Mouse (Mus musculus): Measurements from ENCODE around the gene Acr. TPM values are rescaled to one million over a fixed set of nuclear protein-coding genes. Genes with fewer than 3 reads are reported as not detected.
A peak's percentile ranks its signal among the peaks of the same experiment; 100 is the strongest.

Acr gene
- total RNA-seq (2021) = under 1 TPM; 0.54 TPM
- long read RNA-seq, experiment 1 = 0 reads
- long read RNA-seq, experiment 2 = 0 reads

GRCm38 (mm10) chr15:89568114-89568513 is at the start of gene Acr:
Gene Acr, plus strand, starts transcription at chr15:89568326.
- DNase-seq = no peak

DNA sequence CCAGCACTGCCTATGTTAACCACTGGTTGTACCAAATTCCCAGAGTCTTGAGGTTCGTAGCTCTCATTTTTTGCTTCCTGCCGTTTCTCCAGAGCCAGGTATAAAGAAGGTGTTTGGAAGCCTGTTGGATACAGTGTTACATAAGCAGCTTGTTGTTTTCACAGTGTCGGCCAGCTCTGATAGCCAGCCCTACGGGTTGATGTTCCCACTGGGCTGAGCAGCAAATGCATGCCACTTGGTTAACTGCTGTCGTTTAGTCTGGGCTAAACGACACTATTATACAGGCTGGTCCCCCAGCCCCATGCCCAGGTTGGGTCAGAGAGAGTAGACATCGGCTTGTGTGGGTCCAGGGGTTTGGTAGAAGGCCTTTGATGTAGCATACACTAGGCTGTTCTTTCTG is 46.2 kb upstream of the Acr start:
- no peak for DNase-seq

DNA sequence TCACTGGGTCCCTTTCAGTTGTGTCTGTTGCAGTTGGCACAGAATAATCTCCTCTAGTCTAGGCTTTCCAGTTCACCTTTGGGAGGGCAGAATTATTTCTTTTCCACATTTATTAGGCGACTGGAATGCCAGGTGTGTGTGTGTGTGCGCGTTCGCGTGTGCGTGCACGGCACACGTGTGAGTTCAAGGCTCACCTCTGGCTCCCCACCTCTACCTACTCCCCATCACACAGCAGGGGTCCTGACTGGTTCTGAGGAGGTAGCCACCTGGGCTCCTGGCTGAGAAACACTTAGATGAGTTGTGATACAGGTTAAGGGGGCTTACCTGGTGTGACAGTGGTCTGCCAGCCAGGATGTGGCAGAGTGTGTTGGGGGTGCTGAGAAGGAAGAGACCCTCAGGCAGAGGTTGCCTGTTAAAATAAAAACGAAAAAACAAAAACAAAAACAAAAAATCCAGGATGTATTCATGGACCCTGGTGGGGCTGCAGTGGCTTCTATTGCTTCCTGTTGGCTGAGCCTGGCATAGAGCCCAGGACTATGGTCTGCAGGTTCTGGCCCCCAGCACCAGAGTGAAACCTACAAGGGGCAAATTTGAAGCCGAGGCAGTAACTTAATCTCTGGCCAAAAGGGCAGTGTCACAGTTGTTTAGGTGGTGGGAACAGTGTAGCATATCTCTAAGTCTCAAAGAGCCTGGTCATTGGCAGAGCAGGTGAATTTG is 45.4 kb upstream of the Acr start:
- DNase-seq = no peak

DNA sequence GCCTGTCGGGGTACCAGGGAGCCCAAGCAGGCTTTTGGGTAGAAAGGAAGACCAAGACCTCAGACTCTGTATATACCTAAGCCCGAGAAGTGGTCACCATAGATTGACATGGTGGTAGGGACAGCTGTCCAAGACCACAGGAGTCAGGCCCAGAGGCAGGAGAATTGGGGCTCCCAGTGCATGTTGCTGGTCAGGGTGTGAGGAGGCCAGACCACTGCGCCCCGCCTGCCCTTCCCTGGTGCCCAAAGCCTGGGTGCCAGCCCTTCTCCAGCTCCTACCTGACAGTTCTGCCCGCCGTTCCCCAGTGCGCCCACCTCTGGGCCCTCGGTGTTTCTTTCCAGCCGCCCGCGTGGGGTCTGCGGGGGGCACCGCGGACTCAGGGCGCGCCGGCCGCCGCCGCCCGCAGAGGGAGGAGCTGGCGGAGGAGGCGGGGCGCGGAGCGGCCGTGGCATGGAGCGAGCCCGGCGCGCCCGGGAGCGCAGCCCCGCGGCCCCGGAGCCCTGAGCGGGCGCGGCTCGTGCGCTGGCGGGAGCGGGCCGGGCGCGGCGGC is 44.8 kb upstream of the Acr start:
- peak; percentile 32 for DNase-seq

DNA sequence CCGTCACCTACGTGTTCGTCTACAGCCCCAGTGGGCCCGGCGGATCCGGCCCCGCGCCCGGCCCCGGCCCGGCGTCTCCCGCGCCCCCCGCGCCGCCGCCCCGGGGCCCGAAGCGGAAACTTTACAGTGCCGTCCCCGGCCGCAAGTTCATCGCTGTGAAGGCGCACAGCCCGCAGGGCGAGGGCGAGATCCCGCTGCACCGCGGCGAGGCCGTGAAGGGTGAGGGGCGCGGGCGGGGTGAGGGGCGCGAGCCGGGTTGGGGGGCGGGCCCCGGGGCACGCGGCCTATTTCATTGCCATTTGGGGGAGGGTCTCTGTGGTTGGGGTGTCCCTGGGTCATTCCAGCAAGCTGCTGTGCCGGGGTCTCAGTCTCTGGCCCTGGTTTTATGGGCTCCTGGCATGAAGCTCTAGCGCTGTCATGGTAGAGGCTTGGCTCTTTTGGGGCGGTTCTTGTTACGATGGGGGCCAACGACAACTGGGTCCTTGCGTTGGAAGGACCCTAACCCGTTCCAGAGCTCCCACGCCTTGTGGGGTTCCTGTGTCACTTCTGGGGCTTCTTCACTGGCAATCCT is 44.0 kb upstream of the Acr start:
- DNase-seq = no peak

DNA sequence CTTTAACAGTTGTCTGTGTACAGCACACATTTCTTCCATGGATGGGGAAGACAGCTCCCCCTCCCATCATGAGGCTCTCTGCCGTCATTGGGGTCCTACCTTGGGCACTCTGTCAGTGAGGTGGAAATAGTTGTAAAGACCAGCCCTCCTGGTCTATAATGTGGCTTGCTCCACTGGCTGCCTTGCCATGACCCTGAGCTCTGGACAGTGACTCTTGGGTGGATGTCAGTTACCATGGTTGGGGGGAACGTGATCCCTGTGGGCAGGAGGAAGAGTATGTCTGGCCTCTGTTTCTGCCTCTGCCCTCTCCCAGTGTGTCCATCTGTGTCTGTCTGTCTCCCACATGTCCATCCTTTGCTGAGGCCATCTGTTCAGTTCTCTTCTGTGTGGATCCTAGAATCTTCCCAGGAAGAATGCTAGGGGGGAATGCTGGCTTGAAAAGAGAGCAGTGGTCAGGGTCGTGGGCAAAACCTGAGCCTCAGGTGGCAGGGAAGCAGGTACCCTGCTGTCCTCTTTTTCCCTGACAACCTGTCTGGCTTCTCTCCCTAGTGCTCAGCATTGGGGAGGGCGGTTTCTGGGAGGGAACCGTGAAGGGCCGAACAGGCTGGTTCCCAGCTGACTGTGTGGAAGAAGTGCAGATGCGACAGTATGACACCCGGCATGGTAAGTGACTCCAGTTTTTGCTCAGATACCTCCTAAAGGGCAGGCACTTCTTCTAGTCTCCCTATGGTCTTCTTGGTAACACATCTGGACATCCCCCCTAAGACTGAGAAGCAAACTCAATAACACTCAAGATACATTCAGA is 43.3 kb upstream of the Acr start:
- no peak for DNase-seq

DNA sequence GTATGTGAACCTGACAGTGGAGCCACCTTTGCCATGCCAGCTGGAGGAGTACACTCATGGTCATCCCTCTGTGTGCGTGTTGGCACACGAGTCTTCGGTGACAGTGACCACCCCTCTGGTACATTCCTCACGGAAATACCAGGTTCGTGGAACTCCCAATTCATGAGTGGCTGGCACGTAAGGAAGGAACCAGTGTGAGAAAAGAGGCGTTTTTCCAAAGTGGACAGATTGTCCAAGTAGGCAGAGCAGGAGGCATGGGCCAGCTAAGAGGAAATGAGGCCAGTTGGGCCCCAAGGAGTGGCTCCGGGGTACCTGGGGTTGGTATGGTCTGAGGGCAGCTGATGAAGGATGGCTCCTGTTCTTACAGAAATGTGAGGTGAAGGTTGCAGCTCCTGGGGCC is 42.7 kb upstream of the Acr start:
- DNase-seq = no peak

GRCm38 (mm10) chr15:89525896-89526295 is 42.2 kb upstream of the Acr start:
- DNase-seq = no peak

- no peak for DNase-seq
These were observed 41.3 kb upstream of the Acr start for GRCm38 (mm10) chr15:89526776-89527325.

DNA sequence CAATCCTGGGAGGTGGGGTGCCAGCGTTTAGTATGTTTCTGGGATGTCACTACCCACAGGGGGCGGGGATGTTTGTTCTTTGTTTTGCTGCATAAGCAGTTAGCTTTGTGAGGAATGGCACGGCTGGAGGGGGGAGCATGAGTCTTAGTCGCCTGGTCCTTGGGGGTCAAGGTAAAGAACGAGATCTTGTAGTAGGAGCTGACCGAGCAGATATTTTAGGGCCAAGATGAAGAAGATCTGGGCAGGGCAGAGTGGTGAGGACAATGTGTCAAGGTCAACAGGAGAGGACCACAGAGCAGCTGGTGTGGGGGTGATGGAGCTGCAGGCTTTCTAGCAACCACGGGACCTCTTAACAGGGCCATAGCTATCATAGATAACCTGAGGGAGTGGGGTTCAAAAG is 40.7 kb upstream of the Acr start:
- DNase-seq = no peak

DNA sequence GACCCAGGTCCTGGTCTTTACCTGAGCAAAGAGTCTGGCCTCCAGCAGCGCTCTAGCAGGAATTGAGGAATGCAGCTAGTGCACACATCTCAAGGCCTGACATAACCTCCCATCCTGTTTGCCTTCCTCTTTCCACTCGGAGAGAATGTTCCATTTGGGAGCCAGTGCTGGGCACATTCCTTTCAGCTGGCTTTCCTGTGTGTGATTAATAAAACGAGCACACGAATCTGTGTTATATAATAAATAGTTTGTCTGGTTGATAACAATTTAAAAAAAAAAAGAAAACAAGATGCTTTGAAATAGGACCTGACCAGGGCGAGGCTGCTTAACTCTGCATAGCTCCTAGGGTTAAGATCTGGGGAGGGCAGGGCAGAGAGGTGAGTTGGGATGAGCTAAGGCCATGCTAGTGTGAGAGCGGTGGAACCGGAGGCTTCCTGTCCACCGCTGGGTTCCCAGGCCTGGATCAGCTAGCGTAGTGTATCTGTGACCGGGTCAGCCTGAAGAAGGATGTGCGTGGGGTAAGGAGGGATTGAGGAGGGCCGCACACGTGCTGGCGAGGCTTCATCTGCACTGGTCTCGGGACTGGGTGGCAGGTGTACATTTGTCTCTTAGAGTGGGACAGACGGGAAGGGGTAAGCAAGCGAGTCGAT is 39.8 kb upstream of the Acr start:
- DNase-seq = no peak

GRCm38 (mm10) chr15:89528923-89529322 is 39.2 kb upstream of the Acr start:
- DNase-seq = no peak

GRCm38 (mm10) chr15:89530336-89530735 is 37.8 kb upstream of the Acr start:
- DNase-seq = peak; percentile 73

DNA sequence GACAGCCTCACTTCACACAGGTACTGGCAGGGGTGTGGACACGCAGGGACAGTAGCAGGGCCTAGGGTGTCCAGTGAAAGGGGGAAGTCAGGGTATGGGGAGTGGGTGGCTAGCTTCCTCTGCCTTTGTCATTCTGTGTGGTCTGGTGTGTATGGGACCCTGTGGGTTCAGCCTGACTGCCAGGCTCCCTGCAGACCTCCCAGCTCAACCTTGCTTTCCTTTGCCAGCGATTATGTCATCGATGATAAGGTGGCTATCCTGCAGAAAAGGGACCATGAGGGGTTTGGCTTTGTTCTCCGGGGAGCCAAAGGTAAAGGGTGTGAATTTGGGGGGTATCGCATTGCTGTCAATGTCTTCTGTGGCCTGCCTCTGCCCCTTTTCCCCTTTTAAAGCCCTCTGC is 36.7 kb upstream of the Acr start:
- DNase-seq = no peak

DNA sequence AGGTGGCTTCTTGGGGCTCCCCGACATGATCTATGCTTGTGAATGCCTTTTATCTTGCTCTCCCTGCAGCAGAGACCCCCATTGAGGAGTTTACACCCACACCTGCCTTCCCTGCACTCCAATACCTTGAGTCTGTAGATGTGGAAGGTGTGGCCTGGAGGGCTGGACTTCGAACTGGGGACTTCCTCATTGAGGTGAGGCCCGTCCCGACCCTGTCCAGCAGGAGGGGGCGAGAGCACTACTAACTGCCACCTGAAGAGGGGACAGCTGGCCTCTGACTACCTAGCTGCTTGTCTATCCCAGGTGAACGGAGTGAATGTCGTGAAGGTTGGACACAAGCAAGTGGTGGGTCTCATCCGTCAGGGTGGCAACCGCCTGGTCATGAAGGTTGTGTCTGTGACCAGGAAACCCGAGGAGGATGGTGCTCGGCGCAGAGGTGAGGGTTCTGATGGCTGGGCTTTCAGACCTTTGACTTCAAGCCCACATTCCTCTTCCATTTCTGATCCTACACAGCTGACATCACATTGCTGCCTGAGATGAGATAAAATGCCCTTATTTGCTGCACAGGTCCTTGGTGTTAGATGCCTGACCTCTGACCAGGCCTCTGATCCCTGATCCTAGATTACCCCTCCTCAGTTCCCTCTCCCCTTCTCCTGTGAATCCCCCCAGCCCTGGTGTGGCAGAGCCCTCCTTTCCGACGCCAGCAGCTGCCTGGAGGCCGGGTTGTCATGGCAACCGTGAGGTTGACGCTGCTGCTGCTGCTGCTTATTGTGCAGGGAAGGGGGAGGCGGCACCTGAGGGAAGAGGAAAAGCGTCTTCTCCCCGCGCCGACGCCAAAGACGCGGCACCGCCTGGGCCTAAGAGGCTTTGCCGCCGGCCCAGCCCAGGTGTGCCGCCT is 35.9 kb upstream of the Acr start:
- no peak for DNase-seq

- DNase-seq = no peak
These were observed 34.9 kb upstream of the Acr start for GRCm38 (mm10) chr15:89532924-89533842.

DNA sequence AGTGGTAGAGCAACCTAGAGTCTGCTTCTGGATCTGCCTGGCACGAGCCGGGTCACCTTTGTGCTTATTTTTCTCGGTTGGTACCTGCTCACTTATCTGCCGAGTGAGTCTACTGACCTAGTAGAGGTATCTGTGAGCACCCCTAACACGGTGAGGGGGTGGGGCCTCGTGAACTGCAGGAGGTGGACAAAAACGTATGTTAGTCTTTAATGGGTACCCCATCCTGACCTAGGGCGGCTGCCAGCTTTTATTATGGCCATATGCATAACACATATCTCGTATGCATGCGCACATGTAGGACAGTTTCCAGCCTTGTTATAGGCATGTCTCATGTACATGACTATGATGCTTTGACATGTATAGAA is 34.3 kb upstream of the Acr start:
- DNase-seq = no peak

DNA sequence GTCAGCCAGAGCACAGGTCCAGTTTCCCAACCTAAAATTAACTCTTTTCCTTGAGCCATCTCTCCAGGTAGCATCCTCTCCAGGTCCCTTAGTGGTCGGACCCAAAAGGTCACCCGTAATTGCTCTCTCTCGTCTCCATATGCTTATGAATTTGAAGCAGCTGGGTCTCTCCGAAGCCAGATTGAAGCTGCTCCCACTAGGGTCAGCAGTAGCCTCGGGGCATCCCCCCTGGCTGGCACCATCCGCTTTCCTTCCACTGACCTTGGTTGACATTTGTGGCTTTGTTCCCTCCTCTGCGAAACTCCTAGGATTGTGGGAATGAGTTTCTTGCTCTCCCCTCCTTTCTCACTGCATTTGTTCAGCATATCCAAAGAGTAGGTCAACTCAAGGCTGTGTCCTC is 24.0 kb upstream of the Acr start:
- DNase-seq = no peak

- DNase-seq = no peak
These were observed 20.8 kb upstream of the Acr start for GRCm38 (mm10) chr15:89547321-89547720.

Data from gastrocnemius, postnatal 10 days (tissue).